Comparison of ENCODE assay signal across 18 mouse cellular contexts in the genomic region with DNA sequence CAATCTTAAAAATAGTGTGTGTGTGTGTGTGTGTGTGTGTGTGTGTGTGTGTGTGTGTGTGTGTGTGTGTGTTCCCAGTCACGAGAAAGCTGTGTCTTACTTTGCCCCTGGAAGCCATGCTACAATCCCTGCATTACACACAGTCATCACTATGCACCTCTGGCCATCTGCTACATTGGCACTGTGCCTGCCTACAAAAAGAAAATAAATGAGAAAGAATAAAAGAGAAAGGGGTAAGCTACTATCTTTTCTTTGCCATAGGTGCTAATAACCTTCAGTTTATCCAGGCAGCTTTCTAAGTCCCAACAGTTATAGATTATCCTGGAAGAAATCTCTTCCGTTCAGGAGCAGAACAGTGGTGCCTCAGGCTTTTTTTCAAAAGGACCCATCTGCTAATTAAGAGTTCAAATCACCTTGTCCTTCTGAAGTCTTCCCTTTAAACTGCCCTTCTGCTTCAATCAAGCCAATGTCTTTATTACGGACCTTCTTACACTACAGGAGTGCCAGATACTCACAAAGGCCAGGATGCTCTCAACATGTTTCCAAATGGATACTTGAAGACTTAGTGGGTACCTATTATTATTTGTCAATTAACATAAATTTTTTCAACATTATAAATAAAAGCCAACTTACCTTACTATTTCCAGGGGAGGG.
DNase-seq lines count a peak whose midpoint lies in the region; ATAC-seq and TF ChIP-seq lines count a peak whose summit lies in the region.
"Had no signal": no experiment of that assay in that cellular context is flagged by ENCODE, and none has a peak within 500 bp of the region (broad histone marks: within the 10 kb centered on the region; RNA-seq: fewer than 3 reads in every experiment).

No protein-coding gene starts in this region.

- no peaks in the 10 kb centered on the region for H3K36me3 ChIP-seq in forebrain, embryonic 14.5 days (ENCODE audit: control insufficient read depth, insufficient read depth, low read length)
- H3K36me3 ChIP-seq in hindbrain, embryonic 14.5 days (replicated peaks; ENCODE audit: control insufficient read depth, insufficient read depth) = no peaks in the 10 kb centered on the region
- no peaks in the 10 kb centered on the region for H3K36me3 ChIP-seq in midbrain, postnatal 0 days (ENCODE audit: insufficient read depth, low read length)
- no peaks in the 10 kb centered on the region for H3K36me3 ChIP-seq in liver, embryonic 12.5 days
- H3K36me3 ChIP-seq: heart, embryonic 13.5 days; limb, embryonic 10.5 days; liver, embryonic 13.5 days had no signal

- intact Hi-C loops in heart, postnatal 10 days (cut with DNase I) = no loop called here

- DNase-seq in lung, postnatal 14 days = peak; percentile 2
- DNase-seq in lung, postnatal 25 days (ENCODE audit: low spot score) = no peak
- peak; percentile 74 for DNase-seq in forebrain, embryonic 14.5 days (ENCODE audit: low spot score)
- DNase-seq in hindbrain, embryonic 14.5 days (ENCODE audit: low spot score) = peak; percentile 46
- peak; percentile 56 for DNase-seq in midbrain, postnatal 0 days (ENCODE audit: low spot score)
- no peak for DNase-seq in heart, postnatal 10 days
- DNase-seq: adrenal gland, adult 8-10 months; cerebellum, adult 8-10 months; kidney, adult 9 months; layer of hippocampus, postnatal 36 days; liver, embryonic 13.5 days; right cerebral cortex, postnatal 25 days had no signal

- H3K9ac ChIP-seq in forebrain, embryonic 14.5 days (ENCODE audit: low read length) = no peak overlapping the region
- H3K9ac ChIP-seq in hindbrain, embryonic 14.5 days = no peak overlapping the region
- no peak overlapping the region for H3K9ac ChIP-seq in midbrain, postnatal 0 days (replicated peaks; ENCODE audit: low read length, poor library complexity, severe bottlenecking)
- H3K9ac ChIP-seq in liver, embryonic 12.5 days = no peak overlapping the region
- H3K9ac ChIP-seq: heart, embryonic 13.5 days; liver, embryonic 13.5 days had no signal

- H3K4me2 ChIP-seq in forebrain, embryonic 14.5 days (ENCODE audit: low read length) = no peak overlapping the region
- no peak overlapping the region for H3K4me2 ChIP-seq in hindbrain, embryonic 14.5 days (replicated peaks)
- H3K4me2 ChIP-seq in midbrain, postnatal 0 days (ENCODE audit: low read depth, low read length, poor library complexity, severe bottlenecking) = no peak overlapping the region
- H3K4me2 ChIP-seq in liver, embryonic 12.5 days = no peak overlapping the region
- H3K4me2 ChIP-seq: heart, embryonic 13.5 days; liver, embryonic 13.5 days had no signal

- 29% methylated on average over 3 of the region's 3 CpGs for WGBS in forebrain, embryonic 14.5 days
- 31% methylated on average over 3 of the region's 3 CpGs for WGBS in hindbrain, embryonic 14.5 days
- 39% methylated on average over 3 of the region's 3 CpGs for WGBS in midbrain, postnatal 0 days
- 57% methylated on average over 3 of the region's 3 CpGs for WGBS in liver, embryonic 12.5 days (ENCODE audit: insufficient replicate concordance)

- 0 out of 2 replicates have a peak, but pooled peaks cover 4% of the 10 kb centered on the region for H3K4me1 ChIP-seq in forebrain, embryonic 14.5 days (ENCODE audit: control insufficient read depth, insufficient read depth, low read length)
- H3K4me1 ChIP-seq in hindbrain, embryonic 14.5 days (replicated peaks; ENCODE audit: control insufficient read depth, insufficient read depth, low read length) = peaks cover 7% of the 10 kb centered on the region; the same call in 1 of the 2 replicates
- no peaks in the 10 kb centered on the region for H3K4me1 ChIP-seq in midbrain, postnatal 0 days (ENCODE audit: insufficient read depth, low read length)
- no peaks in the 10 kb centered on the region for H3K4me1 ChIP-seq in liver, embryonic 12.5 days
- H3K4me1 ChIP-seq: liver, embryonic 13.5 days had no signal

- ATAC-seq in forebrain, embryonic 14.5 days = peak; percentile 92
- peak; percentile 57; the same call in 1 of the 2 replicates for ATAC-seq in hindbrain, embryonic 14.5 days (ENCODE audit: low FRiP score)
- ATAC-seq in midbrain, postnatal 0 days (ENCODE audit: low FRiP score) = peak; percentile 38; the same call in 1 of the 2 replicates
- ATAC-seq in liver, embryonic 12.5 days = no peak
- ATAC-seq: CD4-positive, CD25-positive, alpha-beta regulatory T cell, adult 4 months had no signal

- no peak for TF ChIP-seq CTCF in midbrain, postnatal 0 days (IDR thresholded peaks at IDR 0.05)

- no peaks in the 10 kb centered on the region for H3K9me3 ChIP-seq in forebrain, embryonic 14.5 days (replicated peaks; ENCODE audit: control insufficient read depth, low read length)
- no peaks in the 10 kb centered on the region for H3K9me3 ChIP-seq in hindbrain, embryonic 14.5 days (ENCODE audit: control insufficient read depth, low read length)
- no peaks in the 10 kb centered on the region for H3K9me3 ChIP-seq in midbrain, postnatal 0 days (ENCODE audit: low read length)
- no peaks in the 10 kb centered on the region for H3K9me3 ChIP-seq in liver, embryonic 12.5 days (replicated peaks)
- H3K9me3 ChIP-seq: heart, embryonic 13.5 days; limb, embryonic 10.5 days; liver, embryonic 13.5 days had no signal

- H3K4me3 ChIP-seq in forebrain, embryonic 14.5 days (ENCODE audit: low read depth, low read length) = no peak overlapping the region
- no peak overlapping the region for H3K4me3 ChIP-seq in hindbrain, embryonic 14.5 days (replicated peaks; ENCODE audit: low read length)
- no peak overlapping the region for H3K4me3 ChIP-seq in midbrain, postnatal 0 days (ENCODE audit: low read depth, low read length)
- no peak overlapping the region for H3K4me3 ChIP-seq in liver, embryonic 12.5 days
- H3K4me3 ChIP-seq: erythroblast, embryonic 14.5 days; heart, embryonic 13.5 days; limb, embryonic 10.5 days; liver, embryonic 13.5 days; myocyte had no signal

- H3K27ac ChIP-seq in forebrain, embryonic 14.5 days (ENCODE audit: low read depth, low read length) = 0 out of 2 replicates have a peak overlapping the region, but pooled peaks have one; percentile 29
- no peak overlapping the region for H3K27ac ChIP-seq in hindbrain, embryonic 14.5 days
- H3K27ac ChIP-seq in midbrain, postnatal 0 days (ENCODE audit: low read depth, low read length) = no peak overlapping the region
- H3K27ac ChIP-seq in liver, embryonic 12.5 days = no peak overlapping the region
- H3K27ac ChIP-seq: heart, embryonic 13.5 days; limb, embryonic 10.5 days; liver, embryonic 13.5 days had no signal

- H3K27me3 ChIP-seq in forebrain, embryonic 14.5 days (replicated peaks; ENCODE audit: control insufficient read depth, insufficient read depth, low read length) = no peaks in the 10 kb centered on the region
- H3K27me3 ChIP-seq in hindbrain, embryonic 14.5 days (ENCODE audit: control insufficient read depth, insufficient read depth, low read length) = no peaks in the 10 kb centered on the region
- H3K27me3 ChIP-seq in midbrain, postnatal 0 days (ENCODE audit: insufficient read depth, low read length) = no peaks in the 10 kb centered on the region
- no peaks in the 10 kb centered on the region for H3K27me3 ChIP-seq in liver, embryonic 12.5 days (replicated peaks)
- H3K27me3 ChIP-seq: heart, embryonic 13.5 days; liver, embryonic 13.5 days had no signal

Comparison
In these comparisons a context has a peak if more than half of its experiments do, and no peak if none do; other contexts are left out.
1. DNase-seq: peak in lung, postnatal 14 days (single experiment), forebrain, embryonic 14.5 days (single experiment), hindbrain, embryonic 14.5 days (single experiment) and midbrain, postnatal 0 days (single experiment); none in lung, postnatal 25 days (single experiment) and heart, postnatal 10 days (0 of 2).